10 mouse cellular contexts compared by ENCODE assay signal in genomic region chr2:72728699-72729098, GRCm38 (mm10).
DNase-seq lines count a peak whose midpoint lies in the region; ATAC-seq and TF ChIP-seq lines count a peak whose summit lies in the region.
"Had no signal": no experiment of that assay in that cellular context is flagged by ENCODE, and none has a peak within 500 bp of the region (broad histone marks: within the 10 kb centered on the region; RNA-seq: fewer than 3 reads in every experiment).

No protein-coding gene starts in this region.

- no peak overlapping the region for H3K4me3 ChIP-seq in G1E (ENCODE audit: low read depth, low read length)
- H3K4me3 ChIP-seq: embryonic facial prominence, embryonic 15.5 days; lung, embryonic 15.5 days had no signal

- H3K4me1 ChIP-seq in G1E (ENCODE audit: insufficient read depth, low read depth, low read length), result 0 out of 2 replicates have a peak, but pooled peaks cover 4% of the 10 kb centered on the region
- H3K4me1 ChIP-seq: lung, embryonic 15.5 days had no signal

- H3K9me3 ChIP-seq in G1E (replicated peaks), result no peaks in the 10 kb centered on the region
- H3K9me3 ChIP-seq: embryonic facial prominence, embryonic 15.5 days; lung, embryonic 15.5 days had no signal

- peaks cover 44% of the 10 kb centered on the region for H3K27me3 ChIP-seq in G1E (ENCODE audit: insufficient read depth, low read length)
- H3K27me3 ChIP-seq: embryonic facial prominence, embryonic 15.5 days; lung, embryonic 15.5 days had no signal

- no peaks in the 10 kb centered on the region for H3K36me3 ChIP-seq in G1E (replicated peaks)
- H3K36me3 ChIP-seq: embryonic facial prominence, embryonic 15.5 days; lung, embryonic 15.5 days had no signal

- peak; percentile 64 for DNase-seq in layer of hippocampus, adult 11-12 months (ENCODE audit: low spot score)
- DNase-seq in layer of hippocampus, postnatal 36 days, result no peak
- peak; percentile 48 for DNase-seq in G1E (ENCODE audit: low spot score)
- DNase-seq in c-Kit-positive CD71-negative TER-119-negative erythroid progenitor cells, embryonic 14.5 days (ENCODE audit: low read depth), result peak; percentile 32
- DNase-seq in gastrocnemius, adult 18-20 months (ENCODE audit: low spot score), result peak; percentile 67
- peak; percentile 35 for DNase-seq in layer of hippocampus, adult 9-11 months
- no peak for DNase-seq in T-cell, adult 2 months (ENCODE audit: low spot score)

- peak; percentile 22; the same call in 1 of the 2 replicates for ATAC-seq in G1E (ENCODE audit: extremely low read depth, insufficient number of reproducible peaks, low FRiP score, poor library complexity, severe bottlenecking)
- peak; percentile 80 for ATAC-seq in megakaryocyte progenitor cell, adult 5-6 weeks (replicated peaks; ENCODE audit: poor library complexity)

- TF ChIP-seq CTCF in G1E (IDR thresholded peaks at IDR 0.05; ENCODE audit: low read depth, low read length), result peak; percentile 57

Comparison
In these comparisons a context has a peak if more than half of its experiments do, and no peak if none do; other contexts are left out.
1. DNase-seq: peak in layer of hippocampus, adult 11-12 months (single experiment), G1E (single experiment), c-Kit-positive CD71-negative TER-119-negative erythroid progenitor cells, embryonic 14.5 days (single experiment), gastrocnemius, adult 18-20 months (single experiment) and layer of hippocampus, adult 9-11 months (single experiment); none in layer of hippocampus, postnatal 36 days (0 of 2) and T-cell, adult 2 months (single experiment).